Mouse (Mus musculus): ENCODE results near the gene Nt5dc2. TPM values are rescaled to one million over a fixed set of nuclear protein-coding genes. Genes with fewer than 3 reads are reported as not detected.

The Nt5dc2 gene
- polyA plus RNA-seq, 1 experiment from 2014 or later = 64.0 TPM

GRCm38 (mm10) chr14:31128826-31129219 is 2.0 kb upstream of the Nt5dc2 start, which contains the start of gene Smim4:
Gene Smim4 (minus strand): TSS chr14:31128956.
- under 1% methylated on average over 29 of the region's 33 CpGs for WGBS (ENCODE audit: missing documents)
- Histone ChIP-seq H3K4me3 (ENCODE audit: inconsistent target) (peak within 1 kb of the TSS; percentile 89), H3K36me3 (ENCODE audit: inconsistent target) (peaks cover 6% of the 10 kb centered on the region; the same call in 1 of the 2 replicates), H3K27ac (peak within 1 kb of the TSS; percentile 92), H3K79me2 (ENCODE audit: inconsistent target) (peaks cover 75% of the 10 kb centered on the region)

GRCm38 (mm10) chr14:31129326-31130235 is 1.3 kb upstream of the Nt5dc2 start:
- WGBS (ENCODE audit: missing documents) = 63% methylated on average over 15 of the region's 15 CpGs
- peaks cover 70% of the 10 kb centered on the region for H3K79me2 ChIP-seq (ENCODE audit: inconsistent target)
- 0 out of 2 replicates have a peak overlapping the region, but pooled peaks have one; percentile 17 for H3K27ac ChIP-seq
- H3K36me3 ChIP-seq (ENCODE audit: inconsistent target) = no peaks in the 10 kb centered on the region
- H3K4me3 ChIP-seq (ENCODE audit: inconsistent target) = peak overlapping the region; percentile 89

GRCm38 (mm10) chr14:31131272-31131821 is 494 bp downstream of the Nt5dc2 start:
- peak overlapping the region; percentile 52 for H3K27ac ChIP-seq
- peaks cover 52% of the 10 kb centered on the region for H3K79me2 ChIP-seq (ENCODE audit: inconsistent target)
- WGBS (ENCODE audit: missing documents) = 7% methylated on average over 38 of the region's 43 CpGs
- peaks cover 12% of the 10 kb centered on the region; the same call in 1 of the 2 replicates for H3K36me3 ChIP-seq (ENCODE audit: inconsistent target)
- H3K4me3 ChIP-seq (ENCODE audit: inconsistent target) = peak overlapping the region; percentile 64

- peak overlapping the region; percentile 52; the same call in 1 of the 2 replicates for H3K27ac ChIP-seq
- peak overlapping the region; percentile 64 for H3K4me3 ChIP-seq (ENCODE audit: inconsistent target)
- 51% methylated on average over 5 of the region's 6 CpGs for WGBS (ENCODE audit: missing documents)
- H3K36me3 ChIP-seq (ENCODE audit: inconsistent target) = peaks cover 19% of the 10 kb centered on the region; the same call in 1 of the 2 replicates
- peaks cover 46% of the 10 kb centered on the region for H3K79me2 ChIP-seq (ENCODE audit: inconsistent target)
Observed at GRCm38 (mm10) chr14:31132031-31132430, 1.2 kb downstream of the Nt5dc2 start.

- H3K79me2 ChIP-seq (ENCODE audit: inconsistent target) = peaks cover 41% of the 10 kb centered on the region
- peak overlapping the region; percentile 64 for H3K4me3 ChIP-seq (ENCODE audit: inconsistent target)
- peaks cover 23% of the 10 kb centered on the region; the same call in 1 of the 2 replicates for H3K36me3 ChIP-seq (ENCODE audit: inconsistent target)
- WGBS (ENCODE audit: missing documents) = 96% methylated on average over 6 of the region's 7 CpGs
- H3K27ac ChIP-seq = no peak overlapping the region
Observed at GRCm38 (mm10) chr14:31132491-31132975, 1.7 kb downstream of the Nt5dc2 start.

- Histone ChIP-seq H3K27ac (no peak overlapping the region), H3K36me3 (ENCODE audit: inconsistent target) (peaks cover 23% of the 10 kb centered on the region; the same call in 1 of the 2 replicates), H3K79me2 (ENCODE audit: inconsistent target) (peaks cover 35% of the 10 kb centered on the region), H3K4me3 (ENCODE audit: inconsistent target) (no peak overlapping the region)
- WGBS (ENCODE audit: missing documents) = 91% methylated on average over 11 of the region's 11 CpGs
Observed at GRCm38 (mm10) chr14:31133023-31133665, 2.3 kb downstream of the Nt5dc2 start.

GRCm38 (mm10) chr14:31134015-31135000 is 3.5 kb downstream of the Nt5dc2 start:
- peaks cover 31% of the 10 kb centered on the region for H3K36me3 ChIP-seq (ENCODE audit: inconsistent target)
- H3K4me3 ChIP-seq (ENCODE audit: inconsistent target) = no peak overlapping the region
- peaks cover 30% of the 10 kb centered on the region for H3K79me2 ChIP-seq (ENCODE audit: inconsistent target)
- no peak overlapping the region for H3K27ac ChIP-seq
- 97% methylated on average over 25 of the region's 25 CpGs for WGBS (ENCODE audit: missing documents)

- Histone ChIP-seq H3K79me2 (ENCODE audit: inconsistent target) (peaks cover 30% of the 10 kb centered on the region), H3K36me3 (ENCODE audit: inconsistent target) (peaks cover 46% of the 10 kb centered on the region), H3K4me3 (ENCODE audit: inconsistent target) (no peak overlapping the region), H3K27ac (no peak overlapping the region)
- 97% methylated on average over 32 of the region's 34 CpGs for WGBS (ENCODE audit: missing documents)
Observed at GRCm38 (mm10) chr14:31135495-31136410, 4.9 kb downstream of the Nt5dc2 start.

- H3K27ac ChIP-seq = no peak overlapping the region
- peaks cover 55% of the 10 kb centered on the region for H3K36me3 ChIP-seq (ENCODE audit: inconsistent target)
- 93% methylated on average over 26 of the region's 26 CpGs for WGBS (ENCODE audit: missing documents)
- peaks cover 25% of the 10 kb centered on the region for H3K79me2 ChIP-seq (ENCODE audit: inconsistent target)
- no peak overlapping the region for H3K4me3 ChIP-seq (ENCODE audit: inconsistent target)
Observed at GRCm38 (mm10) chr14:31136411-31137280, 5.8 kb downstream of the Nt5dc2 start.

- Histone ChIP-seq H3K27ac (no peak overlapping the region), H3K36me3 (ENCODE audit: inconsistent target) (peaks cover 61% of the 10 kb centered on the region), H3K4me3 (ENCODE audit: inconsistent target) (no peak overlapping the region), H3K79me2 (ENCODE audit: inconsistent target) (peaks cover 19% of the 10 kb centered on the region)
- WGBS (ENCODE audit: missing documents) = 73% methylated on average over 10 of the region's 10 CpGs
Observed at GRCm38 (mm10) chr14:31137281-31137595, 6.4 kb downstream of the Nt5dc2 start.

- Histone ChIP-seq H3K27ac (no peak overlapping the region), H3K36me3 (ENCODE audit: inconsistent target) (peaks cover 66% of the 10 kb centered on the region), H3K79me2 (ENCODE audit: inconsistent target) (peaks cover 13% of the 10 kb centered on the region; the same call in 1 of the 2 replicates), H3K4me3 (ENCODE audit: inconsistent target) (no peak overlapping the region)
- WGBS (ENCODE audit: missing documents) = 93% methylated on average over 11 of the region's 11 CpGs
Observed at GRCm38 (mm10) chr14:31137791-31138190, 6.9 kb downstream of the Nt5dc2 start.

- H3K27ac ChIP-seq = no peak overlapping the region
Observed at GRCm38 (mm10) chr14:31138219-31138896, 7.5 kb downstream of the Nt5dc2 start.

More at GRCm38 (mm10) chr14:31138219-31138896, 7.5 kb downstream of the Nt5dc2 start:
- peaks cover 72% of the 10 kb centered on the region for H3K36me3 ChIP-seq (ENCODE audit: inconsistent target)
- WGBS (ENCODE audit: missing documents) = 91% methylated on average over 19 of the region's 35 CpGs
- peaks cover 8% of the 10 kb centered on the region; the same call in 1 of the 2 replicates for H3K79me2 ChIP-seq (ENCODE audit: inconsistent target)
- H3K4me3 ChIP-seq (ENCODE audit: inconsistent target) = no peak overlapping the region

Measured in macrophage (primary cell).